Mouse (Mus musculus) neutrophil, adult 5-6 weeks (primary cell): Measurements from ENCODE around the gene Chil3. TPM values are rescaled to one million over a fixed set of nuclear protein-coding genes. Genes with fewer than 3 reads are reported as not detected.
A peak's percentile ranks its signal among the peaks of the same experiment; 100 is the strongest.
"Not testable (repeated sequence)": the region's sequence is repeated elsewhere in the genome, so short reads cannot be mapped to it uniquely, and the experiment has no call there.

Source experiments
- ATAC-seq: fragments of 151-379, 151-347 bp; 2 replicates; pipeline ENCODE4 v1.8.0; 2017; ENCODE audit warnings: mild to moderate bottlenecking, moderate TSS enrichment; ENCODE audit not compliant: insufficient number of reproducible peaks, poor library complexity, low FRiP score, severe bottlenecking; ENCODE audit errors: extremely low read depth
- total RNA-seq: library from RNA; stranded (forward); fragments of 200-1000 nt; gene quantifications from 2 replicates; pipeline ENCODE4 v1.2.3, GENCODE M21; 2017

Chil3 gene
- total RNA-seq, result 27.5 and 33.9 TPM in 2 replicates

DNA sequence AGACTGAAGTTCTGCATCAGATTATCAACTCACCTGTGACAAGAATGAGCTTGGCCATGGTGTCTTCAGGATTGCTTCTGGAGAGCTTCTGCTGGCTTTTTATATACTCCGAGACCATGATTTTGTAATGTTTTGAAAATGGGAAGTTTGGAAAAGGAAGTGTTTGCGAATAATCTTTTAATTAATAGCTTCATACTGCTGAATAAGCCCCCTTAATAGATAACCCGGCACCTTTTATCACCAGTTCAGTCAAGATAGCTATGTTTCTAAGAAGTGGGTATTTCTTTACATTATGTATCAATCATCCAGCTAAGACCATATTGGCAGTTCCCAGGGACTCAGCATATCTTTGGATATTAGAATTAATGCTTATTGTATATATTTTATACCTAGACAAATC, at the start of gene Chil3:
Gene Chil3, minus strand, starts transcription at position 101 of the 400 bp plus-strand sequence.
- no peak for ATAC-seq

DNA sequence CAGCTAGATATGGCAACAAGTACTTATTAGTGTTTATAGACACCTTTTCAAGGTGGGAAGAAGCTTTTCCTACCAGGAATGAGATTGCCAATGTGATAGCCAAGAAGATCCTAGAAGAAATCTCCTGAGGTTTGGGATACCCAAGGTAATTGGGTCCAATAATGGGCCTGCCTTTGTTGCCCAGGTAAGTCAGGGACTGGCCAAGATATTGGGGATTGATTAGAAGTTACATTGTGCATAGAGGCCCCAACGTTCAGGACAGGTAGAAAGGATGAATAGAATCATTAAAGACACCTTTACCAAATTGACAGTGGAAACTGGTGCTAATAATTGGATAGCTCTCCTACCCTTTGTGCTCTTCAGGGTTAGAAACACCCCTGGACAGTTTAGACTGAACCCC, 30.7 kb upstream of the Chil3 start:
- ATAC-seq, result not testable (repeated sequence)

GRCm38 (mm10) chr3:106197246-106197645, 29.9 kb upstream of the Chil3 start:
- ATAC-seq, result not testable (repeated sequence)

DNA sequence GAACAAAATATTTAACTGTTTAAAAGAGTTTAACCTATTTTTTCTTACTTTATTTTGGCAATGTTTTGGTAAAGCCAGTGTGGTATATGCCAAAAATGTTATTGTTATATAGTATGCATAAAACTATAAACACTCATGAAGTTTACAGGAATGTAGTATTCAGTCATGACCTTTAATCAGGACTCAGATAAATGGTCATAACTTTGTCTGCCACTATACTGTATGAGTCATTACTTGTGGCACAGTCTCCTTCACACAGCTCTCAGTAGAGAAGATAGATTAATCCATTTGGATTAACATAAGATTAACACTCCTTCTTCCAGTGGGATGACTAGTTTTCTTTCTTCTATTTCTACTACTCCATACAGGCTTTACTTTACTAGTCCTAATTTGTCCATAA, 28.9 kb upstream of the Chil3 start:
- no peak for ATAC-seq

DNA sequence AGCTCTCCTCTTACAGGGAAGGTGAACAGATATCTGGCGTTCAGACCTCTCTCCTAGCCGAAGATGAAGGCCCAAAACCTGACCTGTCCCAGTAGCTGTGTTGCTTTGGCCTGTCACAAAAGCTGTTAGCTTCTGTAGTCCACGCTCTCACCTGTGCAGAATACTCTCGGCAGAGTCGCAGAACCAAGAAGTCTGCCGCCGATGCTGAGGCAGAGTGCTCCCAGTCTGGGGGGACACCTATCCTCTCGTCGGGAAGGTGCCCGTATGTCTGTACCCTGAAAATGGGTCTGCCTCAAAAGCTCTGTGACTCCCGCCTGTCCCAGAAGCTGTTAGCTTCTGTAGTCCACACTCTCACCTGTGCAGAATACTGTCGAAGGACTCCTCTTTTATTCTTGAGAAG, 28.1 kb upstream of the Chil3 start:
- no peak for ATAC-seq

DNA sequence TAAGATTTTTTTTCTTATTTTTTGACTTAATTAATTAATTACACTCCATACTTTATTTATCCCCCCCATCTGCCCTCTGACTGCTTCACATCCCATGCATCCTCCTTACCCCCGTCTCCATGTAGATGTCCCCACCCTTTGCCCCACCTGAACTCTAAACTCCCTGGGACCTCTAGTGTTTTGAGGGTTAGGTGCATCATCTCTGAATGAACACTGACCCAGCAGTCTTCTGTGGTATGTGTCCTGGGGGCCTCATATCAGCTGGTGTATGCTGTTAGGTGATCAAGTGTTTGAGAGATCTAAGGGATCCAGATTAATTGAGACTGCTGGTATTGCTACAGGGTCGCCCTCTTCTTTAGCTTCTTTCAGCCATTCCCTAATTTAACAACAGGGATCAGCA, 20.6 kb upstream of the Chil3 start:
- ATAC-seq, result no peak

GRCm38 (mm10) chr3:106177509-106178189, 10.3 kb upstream of the Chil3 start:
- no peak for ATAC-seq

- not testable (repeated sequence) for ATAC-seq
These were observed 7.6 kb upstream of the Chil3 start for GRCm38 (mm10) chr3:106174971-106175370.

- ATAC-seq, result not testable (repeated sequence)
These were observed 5.1 kb upstream of the Chil3 start for GRCm38 (mm10) chr3:106172506-106172905.

GRCm38 (mm10) chr3:106171135-106171731, 3.9 kb upstream of the Chil3 start:
- peak; percentile 54; the same call in 1 of the 2 replicates for ATAC-seq

DNA sequence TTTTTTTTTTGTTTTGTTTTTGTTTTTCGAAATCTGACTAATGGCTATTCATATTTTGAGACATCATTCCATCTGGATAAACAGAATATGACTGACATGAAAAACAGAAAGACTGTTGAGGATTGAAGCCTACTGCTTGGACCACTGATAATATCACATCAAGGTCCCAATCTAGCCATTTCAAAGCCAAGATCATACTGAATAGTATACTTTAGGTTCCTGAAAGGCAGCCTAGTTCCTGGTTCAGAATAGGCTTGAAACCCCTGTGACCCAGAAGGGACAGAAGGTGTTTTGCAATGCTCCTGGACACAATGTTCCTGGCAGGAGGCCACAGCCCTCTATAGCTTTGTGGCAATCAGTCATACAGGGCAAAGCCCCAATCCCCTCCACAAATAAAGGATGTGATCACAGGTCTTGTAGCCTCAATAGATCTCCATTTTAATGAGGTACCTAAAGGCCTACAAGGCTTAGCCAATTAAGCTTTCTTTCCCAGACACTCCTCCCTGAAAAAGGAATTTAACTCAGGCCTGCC, 3.2 kb upstream of the Chil3 start:
- ATAC-seq, result no peak

- ATAC-seq, result no peak
These were observed 13.0 kb downstream of the Chil3 start for GRCm38 (mm10) chr3:106154413-106154812.

DNA sequence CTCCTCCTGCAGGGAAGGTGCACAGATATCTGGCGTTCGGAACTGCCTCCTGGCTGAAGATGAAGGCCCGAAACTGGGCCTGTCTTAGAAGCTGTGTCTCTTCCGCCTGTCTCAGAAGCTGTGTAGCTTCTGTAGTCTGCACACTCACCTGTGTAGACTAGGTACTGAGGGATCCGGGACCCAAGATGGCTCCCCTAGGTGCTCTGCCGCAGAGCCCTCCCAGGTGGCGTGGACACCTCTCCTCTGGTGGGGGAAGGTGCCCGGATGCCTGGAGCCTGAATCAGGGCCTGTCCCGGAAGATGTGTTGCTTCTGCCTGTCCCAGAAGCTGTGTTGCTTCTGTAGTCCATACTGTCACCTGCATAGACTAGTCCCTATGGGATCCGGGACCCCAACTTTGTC, 23.3 kb downstream of the Chil3 start:
- ATAC-seq, result no peak

DNA sequence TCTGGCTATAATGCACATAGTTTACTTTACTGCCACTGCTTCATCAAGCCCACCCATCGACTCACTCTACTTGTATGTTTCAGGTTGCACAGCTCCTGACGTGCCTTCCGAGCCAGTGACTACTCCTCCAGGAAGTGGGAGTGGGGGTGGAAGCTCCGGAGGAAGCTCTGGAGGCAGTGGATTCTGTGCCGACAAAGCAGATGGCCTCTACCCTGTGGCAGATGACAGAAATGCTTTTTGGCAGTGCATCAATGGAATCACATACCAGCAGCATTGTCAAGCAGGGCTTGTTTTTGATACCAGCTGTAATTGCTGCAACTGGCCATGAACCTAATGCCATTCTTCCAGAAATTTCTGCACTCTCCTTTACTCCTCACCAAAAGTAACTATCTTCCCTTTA, 35.7 kb downstream of the Chil3 start:
- ATAC-seq, result 0 out of 2 replicates have a peak, but pooled peaks have one; percentile 11

DNA sequence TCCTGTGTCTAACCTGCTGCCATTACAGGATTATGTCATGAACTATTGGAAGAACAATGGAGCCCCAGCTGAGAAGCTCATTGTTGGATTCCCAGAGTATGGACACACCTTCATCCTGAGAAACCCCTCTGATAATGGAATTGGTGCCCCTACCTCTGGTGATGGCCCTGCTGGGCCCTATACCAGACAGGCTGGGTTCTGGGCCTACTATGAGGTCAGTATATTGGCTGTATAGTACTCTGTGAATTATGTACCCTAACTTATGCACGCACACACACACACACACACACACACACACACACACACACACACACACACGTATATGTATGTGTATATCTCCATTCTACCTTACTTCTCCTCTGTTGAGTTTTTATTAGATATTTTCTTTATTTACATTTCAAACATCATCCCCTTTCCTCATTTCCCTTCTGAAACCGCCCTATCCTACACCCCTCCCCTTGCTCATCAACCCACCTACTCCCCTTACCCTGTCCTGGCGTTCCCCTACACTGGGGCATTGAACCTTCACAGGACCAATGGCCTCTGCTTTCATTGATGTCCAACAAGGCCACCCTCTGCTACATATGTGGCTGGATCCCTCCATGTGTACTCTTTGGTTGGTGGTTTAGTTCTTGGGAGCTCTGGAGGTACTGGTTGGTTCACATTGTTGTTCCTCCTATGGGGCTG, 38.4 kb downstream of the Chil3 start:
- ATAC-seq, result no peak

DNA sequence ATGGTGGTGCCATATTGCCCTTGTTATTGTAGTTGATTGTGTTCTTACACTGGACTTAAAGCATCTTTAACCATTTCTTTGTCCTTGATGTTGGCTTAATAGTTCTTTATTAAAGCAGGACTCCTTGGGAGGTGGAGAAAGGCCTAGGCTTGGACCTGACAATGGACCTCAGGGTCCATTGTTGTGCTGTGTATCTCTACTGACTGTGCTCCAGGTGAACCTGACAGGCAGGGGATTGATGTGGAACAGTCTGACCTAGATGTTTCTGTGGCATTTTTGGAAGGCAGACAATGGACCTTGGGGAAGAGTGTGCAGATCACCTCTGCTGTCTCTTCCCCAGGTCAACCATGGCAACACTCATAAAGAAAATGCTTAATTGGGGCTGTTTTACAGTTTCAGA, 40.4 kb downstream of the Chil3 start:
- no peak for ATAC-seq

DNA sequence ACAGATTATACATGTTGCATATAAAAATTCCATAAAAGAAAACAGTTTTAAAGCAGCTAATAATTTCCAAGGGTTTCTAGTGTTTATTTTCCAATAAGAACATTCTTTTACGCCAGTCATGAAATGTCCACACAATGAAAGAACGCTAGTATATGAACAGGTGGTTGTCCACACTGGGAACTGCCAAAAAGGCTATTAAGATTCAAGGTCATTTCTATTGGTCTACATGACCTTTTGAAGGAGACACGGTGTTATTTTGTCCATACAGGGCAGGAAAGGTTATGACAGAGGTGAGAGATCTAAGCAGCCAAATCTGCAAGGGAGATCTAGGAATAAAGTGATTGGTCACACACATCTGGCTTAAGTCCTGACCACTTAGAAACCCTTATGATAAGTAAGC, 54.4 kb downstream of the Chil3 start, which contains the start of gene Chia1:
Gene Chia1, plus strand, starts transcription at position 301 of the 400 bp plus-strand sequence.
- ATAC-seq, result no peak
